Mouse (Mus musculus): Measurements from ENCODE around the gene Lhx9. TPM values are rescaled to one million over a fixed set of nuclear protein-coding genes. Genes with fewer than 3 reads are reported as not detected.

Lhx9 gene
- polyA plus RNA-seq, 1 experiment from 2014 or later: not detected

DNA sequence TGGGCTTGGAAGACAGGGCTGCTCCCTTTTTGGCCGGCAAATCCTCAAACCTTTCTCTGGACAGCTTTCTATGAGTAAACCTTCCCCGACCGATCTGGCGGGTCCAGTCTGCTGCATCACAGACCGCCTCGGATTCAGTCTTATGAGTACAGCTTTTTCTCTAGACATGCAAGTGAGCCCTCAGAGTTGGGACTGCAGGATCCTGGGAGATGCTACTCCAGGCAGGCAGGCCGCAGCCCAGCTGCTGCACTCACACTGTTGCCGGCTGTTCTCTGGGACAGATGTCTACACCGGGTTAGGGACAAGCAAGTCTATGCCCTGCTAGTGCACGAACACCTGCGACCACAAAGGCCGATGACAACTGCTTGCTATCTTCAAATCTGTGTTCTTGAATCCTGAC is 2.2 kb downstream of the Lhx9 start:
- Histone ChIP-seq H3K4me2 (replicated peaks; ENCODE audit: low read depth) (no peak overlapping the region), H3K9me3 (ENCODE audit: control insufficient read depth) (no peaks in the 10 kb centered on the region), H3K4me1 (replicated peaks; ENCODE audit: control insufficient read depth, insufficient read depth, low read length) (peaks cover 5% of the 10 kb centered on the region; the same call in 1 of the 2 replicates), H3K27ac (ENCODE audit: low read depth, low read length) (no peak overlapping the region), H3K9ac (ENCODE audit: low read depth, low read length) (no peak overlapping the region), H3K36me3 (ENCODE audit: control insufficient read depth, insufficient read depth) (no peaks in the 10 kb centered on the region), H3K27me3 (replicated peaks; ENCODE audit: control insufficient read depth, insufficient read depth, low read length) (peaks cover 86% of the 10 kb centered on the region), H3K4me3 (ENCODE audit: low read depth, low read length) (no peak overlapping the region)
- ATAC-seq: no peak
- no peak for TF ChIP-seq CTCF (IDR thresholded peaks at IDR 0.05; ENCODE audit: low read depth)
- 7% methylated on average over 12 of the region's 12 CpGs for WGBS

DNA sequence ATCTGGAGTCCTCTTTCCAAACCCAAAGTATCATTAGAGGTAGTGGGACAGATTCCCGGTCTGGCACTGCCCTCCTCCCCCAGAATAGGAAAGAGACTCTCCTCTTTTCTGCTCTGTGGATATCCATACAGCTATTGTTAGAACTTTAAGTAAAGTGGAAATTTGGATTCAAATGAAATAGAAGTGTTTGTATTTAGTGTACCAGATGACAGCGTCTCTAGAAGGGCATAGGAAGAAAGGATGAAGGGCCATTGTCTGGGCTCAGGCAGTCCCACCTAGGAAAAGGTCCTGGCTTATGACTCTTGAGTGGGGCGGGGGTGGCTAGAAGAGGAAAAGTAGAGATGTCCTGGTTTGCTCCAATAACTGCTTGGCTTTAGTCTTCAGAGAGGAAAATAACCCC is 2.9 kb downstream of the Lhx9 start:
- H3K4me1 ChIP-seq (replicated peaks; ENCODE audit: control insufficient read depth, insufficient read depth, low read length): peaks cover 5% of the 10 kb centered on the region; the same call in 1 of the 2 replicates
- WGBS: 17% methylated on average over 3 of the region's 3 CpGs
- H3K27me3 ChIP-seq (replicated peaks; ENCODE audit: control insufficient read depth, insufficient read depth, low read length): peaks cover 89% of the 10 kb centered on the region
- H3K9ac ChIP-seq (ENCODE audit: low read depth, low read length): no peak overlapping the region
- H3K4me2 ChIP-seq (replicated peaks; ENCODE audit: low read depth): no peak overlapping the region
- no peak for ATAC-seq
- no peaks in the 10 kb centered on the region for H3K36me3 ChIP-seq (ENCODE audit: control insufficient read depth, insufficient read depth)
- no peak for TF ChIP-seq CTCF (IDR thresholded peaks at IDR 0.05; ENCODE audit: low read depth)
- H3K9me3 ChIP-seq (ENCODE audit: control insufficient read depth): no peaks in the 10 kb centered on the region
- no peak overlapping the region for H3K27ac ChIP-seq (ENCODE audit: low read depth, low read length)
- H3K4me3 ChIP-seq (ENCODE audit: low read depth, low read length): no peak overlapping the region

GRCm38 (mm10) chr1:138844166-138844565 is 4.2 kb downstream of the Lhx9 start:
- Histone ChIP-seq H3K36me3 (ENCODE audit: control insufficient read depth, insufficient read depth) (no peaks in the 10 kb centered on the region), H3K4me2 (replicated peaks; ENCODE audit: low read depth) (peak overlapping the region; percentile 62), H3K4me1 (replicated peaks; ENCODE audit: control insufficient read depth, insufficient read depth, low read length) (peaks cover 5% of the 10 kb centered on the region; the same call in 1 of the 2 replicates), H3K27me3 (replicated peaks; ENCODE audit: control insufficient read depth, insufficient read depth, low read length) (peaks cover 91% of the 10 kb centered on the region), H3K9me3 (ENCODE audit: control insufficient read depth) (no peaks in the 10 kb centered on the region), H3K9ac (ENCODE audit: low read depth, low read length) (no peak overlapping the region), H3K27ac (ENCODE audit: low read depth, low read length) (no peak overlapping the region), H3K4me3 (ENCODE audit: low read depth, low read length) (peak overlapping the region; percentile 38)
- ATAC-seq: no peak
- 5% methylated on average over 3 of the region's 3 CpGs for WGBS
- no peak for TF ChIP-seq CTCF (IDR thresholded peaks at IDR 0.05; ENCODE audit: low read depth)

DNA sequence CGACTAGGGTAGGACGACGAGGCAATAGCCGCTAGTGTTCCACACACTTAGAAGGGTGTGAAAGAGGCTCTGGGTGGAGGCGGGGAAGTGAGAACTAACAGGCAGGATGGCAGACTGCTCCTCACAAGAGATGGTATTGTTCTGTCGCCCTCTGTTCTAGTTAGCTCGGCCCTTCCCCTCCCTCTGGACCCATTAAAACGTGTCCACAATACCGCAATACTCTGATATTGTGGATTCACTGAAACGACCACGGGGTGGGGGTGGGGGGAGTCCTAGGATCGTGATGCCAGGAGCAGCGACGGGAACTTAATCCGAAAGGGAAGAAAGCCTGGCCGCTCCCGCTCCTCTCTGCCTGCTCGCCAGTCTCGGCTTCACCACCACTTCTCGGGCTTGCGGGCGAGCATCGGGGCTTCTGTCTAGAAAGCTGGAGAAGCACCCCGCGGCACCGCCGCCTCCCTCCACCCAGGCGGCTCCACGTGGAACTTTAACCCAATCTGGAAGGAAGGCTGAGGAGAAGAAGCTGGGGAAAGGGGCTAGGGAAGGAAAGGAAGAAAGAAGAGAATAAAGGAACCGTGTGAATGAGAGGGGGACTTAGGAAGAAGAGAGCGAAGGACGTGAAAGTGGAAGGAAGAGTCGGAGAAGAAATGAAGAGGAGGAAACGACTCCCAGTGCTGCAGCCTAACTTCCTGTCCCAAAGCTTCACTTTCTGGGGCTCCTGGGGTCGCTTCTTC is 4.9 kb downstream of the Lhx9 start:
- H3K36me3 ChIP-seq (ENCODE audit: control insufficient read depth, insufficient read depth): no peaks in the 10 kb centered on the region
- H3K4me1 ChIP-seq (replicated peaks; ENCODE audit: control insufficient read depth, insufficient read depth, low read length): peaks cover 2% of the 10 kb centered on the region; the same call in 1 of the 2 replicates
- TF ChIP-seq CTCF (IDR thresholded peaks at IDR 0.05; ENCODE audit: low read depth): no peak
- peak overlapping the region; percentile 38 for H3K4me3 ChIP-seq (ENCODE audit: low read depth, low read length)
- peaks cover 91% of the 10 kb centered on the region for H3K27me3 ChIP-seq (replicated peaks; ENCODE audit: control insufficient read depth, insufficient read depth, low read length)
- H3K9ac ChIP-seq (ENCODE audit: low read depth, low read length): no peak overlapping the region
- H3K9me3 ChIP-seq (ENCODE audit: control insufficient read depth): no peaks in the 10 kb centered on the region
- no peak for ATAC-seq
- 2% methylated on average over 35 of the region's 35 CpGs for WGBS
- peak overlapping the region; percentile 62 for H3K4me2 ChIP-seq (replicated peaks; ENCODE audit: low read depth)
- H3K27ac ChIP-seq (ENCODE audit: low read depth, low read length): no peak overlapping the region

DNA sequence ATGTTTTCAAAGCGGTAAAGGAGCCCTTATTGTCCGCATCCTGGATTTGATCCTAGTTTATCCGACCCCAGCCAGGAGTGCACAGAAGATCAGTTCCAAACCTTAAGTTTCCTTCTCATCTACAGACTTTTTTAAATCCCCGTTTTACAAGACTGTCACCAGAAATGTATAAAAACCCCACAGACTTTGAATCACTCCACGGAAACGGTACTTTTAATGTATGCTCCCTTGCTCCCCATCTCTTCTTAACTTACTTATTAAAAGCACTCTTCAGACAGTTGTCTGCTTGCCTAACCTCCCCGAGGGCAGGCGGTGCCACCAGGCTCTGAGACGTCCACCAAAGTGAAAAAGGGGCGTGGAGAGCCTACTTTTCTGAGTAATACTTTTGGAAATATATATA is 5.6 kb downstream of the Lhx9 start:
- no peak overlapping the region for H3K9ac ChIP-seq (ENCODE audit: low read depth, low read length)
- H3K9me3 ChIP-seq (ENCODE audit: control insufficient read depth): no peaks in the 10 kb centered on the region
- WGBS: 6% methylated on average over 10 of the region's 10 CpGs
- TF ChIP-seq CTCF (IDR thresholded peaks at IDR 0.05; ENCODE audit: low read depth): no peak
- H3K27me3 ChIP-seq (replicated peaks; ENCODE audit: control insufficient read depth, insufficient read depth, low read length): peaks cover 91% of the 10 kb centered on the region
- H3K36me3 ChIP-seq (ENCODE audit: control insufficient read depth, insufficient read depth): no peaks in the 10 kb centered on the region
- no peak overlapping the region for H3K4me2 ChIP-seq (replicated peaks; ENCODE audit: low read depth)
- no peak overlapping the region for H3K27ac ChIP-seq (ENCODE audit: low read depth, low read length)
- ATAC-seq: no peak
- no peak overlapping the region for H3K4me3 ChIP-seq (ENCODE audit: low read depth, low read length)
- no peaks in the 10 kb centered on the region for H3K4me1 ChIP-seq (replicated peaks; ENCODE audit: control insufficient read depth, insufficient read depth, low read length)

DNA sequence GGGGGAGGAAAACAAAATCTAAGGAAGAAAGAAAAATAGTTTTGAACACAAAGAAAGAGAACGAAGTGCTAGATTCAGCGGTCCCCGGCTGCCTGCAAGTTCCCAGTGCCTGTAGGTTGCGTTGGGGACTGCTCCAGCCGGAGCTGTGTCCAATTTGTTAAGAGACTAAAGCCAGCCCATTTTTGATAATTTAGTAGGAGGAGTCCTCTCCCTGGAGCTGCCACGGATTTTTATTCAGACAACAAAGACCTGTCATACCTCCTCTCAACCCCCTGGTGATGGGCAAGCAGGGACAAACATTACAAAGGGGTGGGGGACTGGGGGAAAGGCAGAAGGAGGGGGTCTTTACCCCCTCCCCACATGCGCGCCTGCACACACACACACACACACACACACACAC is 6.1 kb downstream of the Lhx9 start:
- Histone ChIP-seq H3K4me1 (replicated peaks; ENCODE audit: control insufficient read depth, insufficient read depth, low read length) (no peaks in the 10 kb centered on the region), H3K9ac (ENCODE audit: low read depth, low read length) (no peak overlapping the region), H3K27ac (ENCODE audit: low read depth, low read length) (no peak overlapping the region), H3K4me2 (replicated peaks; ENCODE audit: low read depth) (peak overlapping the region; percentile 55), H3K36me3 (ENCODE audit: control insufficient read depth, insufficient read depth) (no peaks in the 10 kb centered on the region), H3K9me3 (ENCODE audit: control insufficient read depth) (no peaks in the 10 kb centered on the region), H3K27me3 (replicated peaks; ENCODE audit: control insufficient read depth, insufficient read depth, low read length) (peaks cover 91% of the 10 kb centered on the region), H3K4me3 (ENCODE audit: low read depth, low read length) (peak overlapping the region; percentile 36)
- no peak for TF ChIP-seq CTCF (IDR thresholded peaks at IDR 0.05; ENCODE audit: low read depth)
- 2% methylated on average over 8 of the region's 8 CpGs for WGBS
- no peak for ATAC-seq

Data from intestine, postnatal 0 days (tissue).